Mouse (Mus musculus) megakaryocyte-erythroid progenitor cell, adult 5-6 weeks (primary cell): ENCODE results near the gene Mbnl2. TPM values are rescaled to one million over a fixed set of nuclear protein-coding genes. Genes with fewer than 3 reads are reported as not detected.
A peak's percentile ranks its signal among the peaks of the same experiment; 100 is the strongest.

Experiments
- ATAC-seq: replicated peaks from 2 replicates; pipeline ENCODE4 v1.8.0; 2016; ENCODE audit warnings: mild to moderate bottlenecking, inconsistent platforms; ENCODE audit not compliant: severe bottlenecking, poor library complexity, low FRiP score, low TSS enrichment
- total RNA-seq, 2 experiments: library from RNA; stranded (forward) in 1 of 2; stranded (reverse) in 1 of 2; fragments of 200-1000, 215-1000 nt in 1 of 2; fragments of >200 nt in 1 of 2; fragmentation: Nextera tagmentation in 1 of 2; gene quantifications; 2 replicates each; pipeline ENCODE4 v1.2.3; 2014 to 2017

Gene Mbnl2
- total RNA-seq, 2 experiments from 2014 or later, result 33.1 to 35.3 TPM

GRCm38 (mm10) chr14:120295355-120296220 is 20.1 kb downstream of the Mbnl2 start:
- ATAC-seq, result no peak

DNA sequence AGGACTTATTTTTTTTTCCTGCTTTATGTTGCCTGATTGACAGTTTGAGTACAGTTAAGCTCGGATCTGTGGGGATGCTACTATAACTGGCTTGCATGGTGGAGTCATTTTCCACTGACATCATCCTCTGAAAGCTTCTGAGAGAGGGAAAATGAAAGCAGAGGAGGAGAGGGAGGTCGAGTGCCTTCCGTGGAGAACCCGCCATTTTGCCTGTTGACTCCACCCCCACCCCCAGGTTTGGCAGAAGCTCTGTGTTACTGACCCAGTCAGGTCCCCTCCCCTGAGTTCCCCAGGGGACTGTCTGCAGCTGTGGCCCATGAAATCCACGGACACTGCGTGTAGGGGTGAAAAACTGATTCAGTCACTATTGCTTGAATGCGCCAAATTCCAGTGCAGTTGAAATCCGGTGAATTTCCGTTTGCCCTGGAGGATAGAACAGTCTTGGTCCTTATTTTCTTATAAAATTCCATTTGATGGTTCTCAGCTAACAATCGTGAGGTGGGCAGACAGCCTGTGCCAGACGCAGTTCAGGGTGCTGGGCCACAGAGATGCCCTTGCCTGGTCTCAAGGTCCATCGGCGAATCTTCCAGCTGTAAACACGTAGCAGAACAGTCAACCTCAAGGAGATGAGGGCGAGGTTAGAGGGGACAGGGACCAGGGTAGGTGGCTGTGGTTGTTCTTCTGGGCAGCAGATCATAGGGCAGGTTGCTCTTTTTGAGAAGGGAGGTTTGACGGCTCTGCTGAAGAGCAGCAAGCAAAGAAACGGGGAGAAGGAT is 20.9 kb downstream of the Mbnl2 start:
- ATAC-seq, result no peak

DNA sequence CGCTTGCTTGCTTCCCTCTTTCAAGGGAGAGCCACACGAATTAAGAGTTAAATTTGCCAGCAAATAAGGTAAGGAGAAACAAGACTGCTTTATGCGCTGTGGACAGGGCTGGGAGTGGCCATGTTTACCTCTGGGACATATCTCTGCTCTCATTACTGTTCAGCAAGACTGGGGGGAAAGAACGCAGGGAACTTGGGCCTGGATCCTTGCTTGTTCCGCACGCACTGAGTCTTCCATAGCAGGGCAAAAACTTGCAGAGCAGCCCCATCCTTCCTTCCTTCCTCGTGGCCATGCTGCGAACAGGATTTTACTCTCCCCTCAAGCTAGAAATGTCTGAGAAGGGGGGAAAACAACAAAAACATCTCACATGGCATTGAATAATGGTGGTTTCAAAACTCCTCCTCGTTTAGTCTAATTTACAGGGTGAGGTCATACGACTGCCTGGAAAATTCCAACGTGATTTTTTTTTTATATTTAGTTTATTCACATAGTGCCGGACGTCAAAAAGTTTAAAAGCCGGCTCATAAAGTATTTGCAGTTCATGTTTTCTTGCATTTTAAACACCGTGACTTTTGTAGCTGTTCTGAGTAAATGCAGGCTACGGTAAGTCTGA is 21.8 kb downstream of the Mbnl2 start:
- no peak for ATAC-seq

- no peak for ATAC-seq
Observed at GRCm38 (mm10) chr14:120297833-120298232, 22.4 kb downstream of the Mbnl2 start.

DNA sequence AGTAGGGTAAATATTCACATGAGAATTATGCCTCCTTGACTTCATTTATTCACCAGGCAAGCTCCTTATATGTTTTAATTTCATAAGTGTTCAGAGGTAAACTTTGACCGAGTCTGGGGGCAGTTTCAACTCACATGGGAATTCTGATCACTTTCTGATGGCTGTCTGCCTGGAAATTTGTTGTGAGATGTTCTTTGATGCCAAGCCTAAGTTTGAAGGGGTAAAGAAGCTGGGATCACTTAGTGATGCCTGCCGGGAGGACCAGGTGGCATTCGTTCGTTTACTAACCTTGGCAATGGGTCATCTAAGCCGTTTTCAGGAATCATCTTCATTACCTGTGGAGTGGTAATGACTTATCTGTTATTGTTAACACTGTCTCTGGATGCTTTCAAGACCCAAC is 23.0 kb downstream of the Mbnl2 start:
- no peak for ATAC-seq

- ATAC-seq, result no peak
Observed at GRCm38 (mm10) chr14:120299716-120300115, 24.2 kb downstream of the Mbnl2 start.

DNA sequence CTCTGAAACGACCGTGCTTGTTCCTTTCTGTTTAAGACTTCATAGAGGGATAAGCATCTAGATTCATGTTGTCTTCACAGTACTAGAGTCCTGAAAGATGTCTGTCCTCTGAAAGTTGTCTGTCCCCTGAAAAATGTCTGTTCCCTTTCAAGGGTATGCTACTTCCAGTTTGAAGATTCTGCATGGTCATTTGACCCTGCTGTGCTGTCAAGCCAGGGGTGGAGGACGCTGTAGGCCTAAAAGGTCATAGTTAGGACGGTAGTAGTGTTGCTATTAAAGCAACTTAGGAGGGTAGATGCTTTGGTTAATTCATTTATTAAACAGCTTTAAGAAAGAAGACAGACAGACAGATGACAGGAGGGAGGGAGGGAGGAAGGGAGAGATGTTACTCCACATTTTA is 24.7 kb downstream of the Mbnl2 start:
- no peak for ATAC-seq

- no peak for ATAC-seq
Observed at GRCm38 (mm10) chr14:120300814-120301213, 25.3 kb downstream of the Mbnl2 start.

DNA sequence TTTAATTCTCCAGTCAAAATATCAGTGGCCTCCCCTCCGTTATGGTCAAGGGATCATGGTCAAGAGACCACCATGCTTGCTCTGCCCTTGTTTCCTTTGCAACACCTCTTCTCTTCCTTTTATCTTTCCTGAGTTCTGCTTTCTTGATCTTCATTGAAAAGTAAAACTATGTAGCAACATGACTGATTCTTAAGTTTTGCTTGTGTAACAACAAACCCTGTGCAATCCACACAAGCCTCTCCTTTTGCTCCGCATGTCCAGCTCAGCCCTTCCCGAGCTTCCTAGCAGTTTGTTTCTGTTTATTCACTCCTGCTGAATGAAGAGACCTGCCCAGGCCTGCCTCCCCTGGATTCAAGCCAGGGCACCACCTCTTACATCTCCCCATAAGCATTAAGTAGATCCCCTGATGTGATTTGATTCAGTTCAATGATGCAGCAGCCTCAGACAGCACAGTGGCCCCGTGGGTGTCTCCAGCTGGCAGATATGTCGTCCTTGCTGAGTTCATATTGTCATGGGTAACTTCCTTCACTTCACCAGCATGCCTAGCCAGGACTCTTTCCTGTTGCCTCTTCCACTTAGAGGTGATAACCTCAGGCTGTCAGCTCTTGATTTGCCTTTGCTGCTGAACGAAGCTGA is 27.6 kb downstream of the Mbnl2 start:
- ATAC-seq, result peak; percentile 79

DNA sequence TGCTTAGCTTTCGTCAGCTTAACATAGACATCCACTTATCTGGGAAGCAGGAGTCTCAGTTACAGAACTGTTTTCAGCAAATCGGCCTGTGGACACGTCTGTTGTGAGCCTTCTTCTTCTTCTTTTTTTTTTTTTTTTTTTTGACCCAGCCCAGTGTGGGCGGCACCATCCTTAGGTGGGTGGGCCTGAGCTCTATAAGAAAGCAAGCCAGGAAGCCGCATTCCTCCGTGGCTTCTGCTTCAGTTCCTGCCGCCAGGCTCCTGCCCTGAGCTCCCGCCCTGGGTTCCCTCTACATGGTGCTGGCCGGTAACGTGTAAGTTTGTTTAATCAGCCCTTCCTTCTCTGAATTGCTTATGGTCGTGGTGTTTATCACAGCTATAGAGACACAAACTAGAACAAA is 30.8 kb downstream of the Mbnl2 start:
- peak; percentile 61 for ATAC-seq

- ATAC-seq, result no peak
Observed at GRCm38 (mm10) chr14:120307356-120307755, 31.9 kb downstream of the Mbnl2 start.

GRCm38 (mm10) chr14:120307963-120308362 is 32.5 kb downstream of the Mbnl2 start:
- ATAC-seq, result no peak

- ATAC-seq, result no peak
Observed at GRCm38 (mm10) chr14:120309691-120310090, 34.2 kb downstream of the Mbnl2 start.

DNA sequence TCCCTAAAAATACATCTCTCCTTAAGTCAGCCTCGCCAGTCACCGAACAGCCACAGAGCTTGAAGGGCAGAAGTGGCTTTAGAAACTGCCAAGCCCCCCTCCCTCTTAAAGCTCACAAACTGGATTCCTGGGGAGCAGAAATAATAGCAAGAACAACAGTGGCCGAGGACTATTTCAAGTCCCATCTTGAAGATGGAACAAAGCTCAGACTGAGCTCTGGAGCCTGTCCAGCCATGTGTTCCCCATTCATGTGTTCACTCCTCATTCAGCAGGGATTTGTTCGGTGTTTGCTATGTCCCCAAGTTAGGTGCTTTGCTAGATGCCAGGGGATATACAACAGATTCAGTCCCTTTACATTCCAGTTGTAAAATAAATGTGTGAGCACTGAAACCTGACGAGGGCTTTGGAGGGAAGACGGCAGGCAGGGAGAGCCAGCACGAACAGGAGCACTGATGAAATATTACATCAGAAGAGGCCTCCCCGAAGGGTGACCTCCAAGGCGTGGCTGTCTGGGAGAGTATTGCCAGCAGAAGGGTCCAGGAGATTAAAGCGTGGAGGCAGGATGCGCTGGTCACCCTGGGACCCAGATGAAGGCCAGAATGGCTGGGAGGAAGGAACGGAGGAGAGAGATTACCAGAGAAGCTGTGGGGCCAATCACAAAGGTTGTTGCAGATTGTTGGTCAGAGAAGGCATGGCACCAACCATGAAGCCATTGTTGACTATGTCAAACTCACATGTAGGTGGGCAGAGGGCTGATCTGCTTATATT is 36.0 kb downstream of the Mbnl2 start:
- no peak for ATAC-seq

GRCm38 (mm10) chr14:120312661-120313406 is 37.4 kb downstream of the Mbnl2 start:
- peak; percentile 24 for ATAC-seq

GRCm38 (mm10) chr14:120313466-120313865 is 38.0 kb downstream of the Mbnl2 start:
- ATAC-seq, result no peak

- ATAC-seq, result no peak
Observed at GRCm38 (mm10) chr14:120315721-120316120, 40.3 kb downstream of the Mbnl2 start.

DNA sequence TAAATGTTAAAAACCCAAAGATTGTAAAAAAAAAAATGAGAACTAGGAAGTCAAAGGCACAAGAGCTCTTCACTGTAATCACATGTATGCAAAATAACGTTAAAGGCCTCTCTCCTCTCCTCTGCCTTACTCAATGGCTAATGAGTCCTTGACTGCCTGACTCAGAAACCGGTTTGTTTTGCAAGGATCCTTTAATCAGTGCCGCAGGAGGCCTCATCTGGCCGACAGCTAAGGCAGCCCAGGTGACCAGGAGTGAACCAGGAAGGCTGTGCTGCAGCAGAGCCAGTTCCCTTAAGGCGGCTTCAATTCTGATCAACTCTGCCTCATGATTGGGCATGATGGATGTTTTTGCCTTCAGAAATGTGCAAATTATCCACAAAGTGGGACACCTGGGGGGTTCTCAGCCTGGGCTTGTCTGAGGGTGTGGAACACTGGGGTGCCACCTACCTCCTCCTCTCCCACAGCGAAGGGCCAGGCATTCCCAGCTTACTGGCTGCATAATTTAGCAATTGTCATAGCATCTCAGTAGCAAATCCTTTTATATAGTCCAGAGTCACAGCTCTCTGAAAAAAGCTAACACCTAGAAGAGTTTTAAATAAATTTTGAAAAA is 43.0 kb downstream of the Mbnl2 start:
- ATAC-seq, result no peak
